Mouse (Mus musculus): ENCODE results near the gene Tmc3. TPM values are rescaled to one million over a fixed set of nuclear protein-coding genes. Genes with fewer than 3 reads are reported as not detected.

Gene Tmc3
- polyA plus RNA-seq, 2 experiments, result 0.96 to 1.5 TPM

DNA sequence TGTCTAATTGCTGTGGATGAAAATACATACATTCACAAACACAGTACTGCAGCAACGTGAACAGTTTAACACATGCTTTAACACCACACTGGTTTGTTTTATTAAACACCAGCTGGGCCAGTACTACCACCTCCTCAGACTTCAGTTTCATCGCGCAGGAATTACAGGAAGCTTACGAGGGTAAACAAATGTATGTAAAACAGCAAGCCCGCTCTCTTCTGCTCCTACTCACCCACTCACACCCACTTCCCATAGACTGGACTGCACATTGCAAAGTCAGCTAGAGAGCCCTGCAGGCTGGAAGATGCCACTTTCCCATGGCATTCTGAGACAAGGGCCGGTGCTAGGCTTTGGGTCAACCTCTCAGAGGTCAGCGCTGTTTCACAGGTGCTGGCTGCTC lies 64.1 kb downstream of the Tmc3 start:
- ATAC-seq (ENCODE audit: low FRiP score, low read depth) (no peak), DNase-seq (ENCODE audit: low spot score) (no peak)
- no peaks in the 10 kb centered on the region for H3K9me3 ChIP-seq (ENCODE audit: control insufficient read depth, low read length)
- H3K27ac ChIP-seq (replicated peaks; ENCODE audit: low read depth, low read length), result no peak overlapping the region
- H3K9ac ChIP-seq (ENCODE audit: low read depth, low read length, severe bottlenecking), result no peak overlapping the region
- H3K27me3 ChIP-seq (ENCODE audit: control insufficient read depth, insufficient read depth, low read length), result no peaks in the 10 kb centered on the region
- H3K4me3 ChIP-seq (replicated peaks; ENCODE audit: low read length), result no peak overlapping the region
- TF ChIP-seq POLR2A (IDR thresholded peaks at IDR 0.05; ENCODE audit: borderline replicate concordance, extremely low read depth, insufficient read depth, insufficient read length), result no peak
- H3K4me2 ChIP-seq (replicated peaks; ENCODE audit: low read depth, low read length, severe bottlenecking), result no peak overlapping the region
- peaks cover 6% of the 10 kb centered on the region for H3K36me3 ChIP-seq (ENCODE audit: control insufficient read depth, insufficient read depth, low read length)
- no peaks in the 10 kb centered on the region for H3K4me1 ChIP-seq (ENCODE audit: control insufficient read depth, insufficient read depth, low read length)
- WGBS, result 71% methylated on average over 7 of the region's 7 CpGs

DNA sequence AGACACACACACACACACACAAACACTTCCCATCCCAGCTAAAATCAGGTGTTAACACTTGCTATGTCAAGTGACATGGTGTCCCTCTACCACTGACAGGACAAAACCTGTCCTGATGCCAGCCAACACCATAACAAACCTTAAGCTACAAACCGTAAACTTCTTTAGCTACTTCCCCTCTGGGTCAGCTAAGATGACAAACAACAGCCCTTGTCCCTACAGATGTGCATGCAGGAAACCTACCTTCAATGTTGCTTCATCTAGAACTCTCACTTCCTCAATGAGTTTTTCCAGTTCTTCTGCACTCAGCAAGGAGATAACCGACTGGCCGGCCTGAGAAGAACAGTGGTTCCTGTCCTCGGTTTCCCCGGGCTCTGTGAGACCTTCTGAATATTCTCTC lies 65.9 kb downstream of the Tmc3 start:
- Histone ChIP-seq H3K4me2 (replicated peaks; ENCODE audit: low read depth, low read length, severe bottlenecking) (no peak overlapping the region), H3K4me1 (ENCODE audit: control insufficient read depth, insufficient read depth, low read length) (no peaks in the 10 kb centered on the region), H3K27ac (replicated peaks; ENCODE audit: low read depth, low read length) (no peak overlapping the region), H3K9me3 (ENCODE audit: control insufficient read depth, low read length) (no peaks in the 10 kb centered on the region), H3K4me3 (replicated peaks; ENCODE audit: low read length) (no peak overlapping the region), H3K27me3 (ENCODE audit: control insufficient read depth, insufficient read depth, low read length) (no peaks in the 10 kb centered on the region), H3K36me3 (ENCODE audit: control insufficient read depth, insufficient read depth, low read length) (peaks cover 4% of the 10 kb centered on the region; the same call in 1 of the 2 replicates), H3K9ac (ENCODE audit: low read depth, low read length, severe bottlenecking) (no peak overlapping the region)
- no peak for TF ChIP-seq POLR2A (IDR thresholded peaks at IDR 0.05; ENCODE audit: borderline replicate concordance, extremely low read depth, insufficient read depth, insufficient read length)
- 92% methylated on average over 5 of the region's 5 CpGs for WGBS
- DNase-seq (ENCODE audit: low spot score), result no peak
- ATAC-seq (ENCODE audit: low FRiP score, low read depth), result no peak

DNA sequence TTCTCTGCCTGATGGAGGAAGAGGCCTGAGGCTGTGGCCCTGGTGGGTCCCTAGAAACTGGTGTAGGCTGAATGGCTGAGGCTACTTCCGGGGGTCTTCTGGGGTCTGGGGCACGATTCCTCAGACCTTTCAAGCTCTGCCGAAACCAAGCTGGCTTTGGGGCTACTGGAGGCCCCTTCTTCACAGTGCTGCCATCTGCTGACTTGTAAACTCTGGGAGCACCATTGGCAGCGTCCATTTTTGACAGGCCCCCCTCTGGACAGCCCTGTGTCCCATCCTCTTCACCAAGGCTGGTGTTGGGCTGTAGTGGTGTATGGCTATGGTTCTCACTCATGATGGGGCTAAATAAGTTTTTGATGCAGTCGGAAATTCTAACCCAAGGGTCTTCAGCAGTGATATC lies 67.8 kb downstream of the Tmc3 start:
- TF ChIP-seq POLR2A (IDR thresholded peaks at IDR 0.05; ENCODE audit: borderline replicate concordance, extremely low read depth, insufficient read depth, insufficient read length), result no peak
- ATAC-seq (ENCODE audit: low FRiP score, low read depth) (no peak), DNase-seq (ENCODE audit: low spot score) (no peak)
- H3K27me3 ChIP-seq (ENCODE audit: control insufficient read depth, insufficient read depth, low read length), result no peaks in the 10 kb centered on the region
- H3K4me1 ChIP-seq (ENCODE audit: control insufficient read depth, insufficient read depth, low read length), result no peaks in the 10 kb centered on the region
- WGBS, result 82% methylated on average over 5 of the region's 5 CpGs
- no peak overlapping the region for H3K9ac ChIP-seq (ENCODE audit: low read depth, low read length, severe bottlenecking)
- no peak overlapping the region for H3K4me2 ChIP-seq (replicated peaks; ENCODE audit: low read depth, low read length, severe bottlenecking)
- H3K36me3 ChIP-seq (ENCODE audit: control insufficient read depth, insufficient read depth, low read length), result no peaks in the 10 kb centered on the region
- no peak overlapping the region for H3K4me3 ChIP-seq (replicated peaks; ENCODE audit: low read length)
- no peaks in the 10 kb centered on the region for H3K9me3 ChIP-seq (ENCODE audit: control insufficient read depth, low read length)
- no peak overlapping the region for H3K27ac ChIP-seq (replicated peaks; ENCODE audit: low read depth, low read length)

DNA sequence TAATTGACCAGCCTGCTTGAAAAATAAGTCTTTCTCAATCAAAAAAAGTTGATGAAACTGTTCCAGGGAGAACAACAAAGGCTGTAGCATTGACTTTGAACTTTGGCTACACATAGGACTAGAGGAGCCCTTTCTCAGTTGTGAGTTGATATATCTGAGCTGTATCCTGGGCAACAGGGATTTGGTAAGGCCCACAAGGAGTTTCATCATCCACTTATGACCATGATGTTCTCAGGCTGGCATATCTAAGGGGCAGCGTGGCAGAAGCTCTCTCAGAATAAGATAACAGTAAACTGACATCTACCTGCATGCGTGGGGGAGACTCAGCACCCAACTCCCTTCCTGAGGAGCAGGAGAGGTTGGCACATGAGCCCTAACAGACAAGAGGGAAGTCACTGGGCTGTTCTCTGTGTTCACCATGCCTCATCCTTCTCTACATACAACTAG lies 68.9 kb downstream of the Tmc3 start:
- 85% methylated on average over 2 of the region's 2 CpGs for WGBS
- H3K4me3 ChIP-seq (replicated peaks; ENCODE audit: low read length), result no peak overlapping the region
- no peak overlapping the region for H3K27ac ChIP-seq (replicated peaks; ENCODE audit: low read depth, low read length)
- no peak overlapping the region for H3K4me2 ChIP-seq (replicated peaks; ENCODE audit: low read depth, low read length, severe bottlenecking)
- DNase-seq (ENCODE audit: low spot score) (no peak), ATAC-seq (ENCODE audit: low FRiP score, low read depth) (no peak)
- H3K27me3 ChIP-seq (ENCODE audit: control insufficient read depth, insufficient read depth, low read length), result no peaks in the 10 kb centered on the region
- no peaks in the 10 kb centered on the region for H3K4me1 ChIP-seq (ENCODE audit: control insufficient read depth, insufficient read depth, low read length)
- TF ChIP-seq POLR2A (IDR thresholded peaks at IDR 0.05; ENCODE audit: borderline replicate concordance, extremely low read depth, insufficient read depth, insufficient read length), result no peak
- no peaks in the 10 kb centered on the region for H3K9me3 ChIP-seq (ENCODE audit: control insufficient read depth, low read length)
- no peaks in the 10 kb centered on the region for H3K36me3 ChIP-seq (ENCODE audit: control insufficient read depth, insufficient read depth, low read length)
- no peak overlapping the region for H3K9ac ChIP-seq (ENCODE audit: low read depth, low read length, severe bottlenecking)

GRCm38 (mm10) chr7:83654196-83654595 lies 69.5 kb downstream of the Tmc3 start:
- Histone ChIP-seq H3K9me3 (ENCODE audit: control insufficient read depth, low read length) (no peaks in the 10 kb centered on the region), H3K36me3 (ENCODE audit: control insufficient read depth, insufficient read depth, low read length) (no peaks in the 10 kb centered on the region), H3K4me1 (ENCODE audit: control insufficient read depth, insufficient read depth, low read length) (no peaks in the 10 kb centered on the region), H3K9ac (ENCODE audit: low read depth, low read length, severe bottlenecking) (no peak overlapping the region), H3K27me3 (ENCODE audit: control insufficient read depth, insufficient read depth, low read length) (no peaks in the 10 kb centered on the region), H3K4me2 (replicated peaks; ENCODE audit: low read depth, low read length, severe bottlenecking) (no peak overlapping the region), H3K4me3 (replicated peaks; ENCODE audit: low read length) (no peak overlapping the region), H3K27ac (replicated peaks; ENCODE audit: low read depth, low read length) (no peak overlapping the region)
- DNase-seq (ENCODE audit: low spot score), result no peak
- no peak for TF ChIP-seq POLR2A (IDR thresholded peaks at IDR 0.05; ENCODE audit: borderline replicate concordance, extremely low read depth, insufficient read depth, insufficient read length)
- ATAC-seq (ENCODE audit: low FRiP score, low read depth), result no peak
- 86% methylated on average over 2 of the region's 2 CpGs for WGBS

All from limb, embryonic 14.5 days (tissue).